Mouse (Mus musculus): Measurements from ENCODE around the gene Pycr1.

DNA sequence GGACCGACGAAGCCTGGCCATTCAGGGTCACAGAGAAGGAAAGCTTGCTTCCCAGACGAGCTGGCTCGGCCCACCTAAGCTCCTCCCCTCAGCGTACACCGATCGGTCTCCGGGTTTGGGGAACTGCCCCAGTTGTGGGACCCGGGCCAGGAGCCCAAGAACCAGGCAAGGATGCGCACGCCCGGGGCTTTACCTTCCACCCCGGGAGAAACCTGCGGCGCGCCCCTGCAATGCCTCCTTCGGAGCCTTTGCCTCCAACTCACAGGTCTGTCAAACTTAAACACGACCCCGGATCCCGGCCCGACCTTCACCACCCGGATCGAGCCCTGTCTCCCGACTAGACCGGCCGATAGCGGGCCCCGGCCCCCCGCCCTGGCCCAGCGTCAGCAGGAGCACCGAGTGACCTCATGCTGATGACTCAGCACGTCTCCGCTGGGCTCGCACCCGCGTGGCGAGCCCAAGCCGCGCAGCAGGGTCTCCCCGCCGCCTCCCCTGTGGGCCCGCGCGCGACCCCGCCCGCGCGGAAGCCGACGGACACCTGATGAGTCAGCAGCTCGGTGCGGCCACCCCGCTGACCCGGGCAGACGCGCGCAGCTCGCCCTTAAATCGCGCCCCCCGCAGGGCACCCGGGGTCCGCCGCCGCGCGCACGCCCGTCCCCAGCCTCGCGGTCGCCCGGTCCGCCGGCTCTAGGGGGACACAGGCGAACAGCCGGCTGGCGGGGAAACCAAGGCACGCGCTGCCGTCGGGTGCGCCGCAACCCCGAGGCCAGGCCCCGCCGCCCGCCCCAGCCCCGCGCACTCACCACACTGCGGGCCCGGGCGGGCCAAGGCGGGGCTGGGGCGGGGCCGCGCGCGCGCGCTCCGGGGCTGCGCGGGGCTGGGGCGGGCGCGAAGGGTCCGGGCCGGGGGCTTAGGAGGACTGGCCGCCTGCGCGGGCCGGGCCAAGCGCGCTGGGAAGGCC lies 10.7 kb downstream of the Pycr1 start:
- TF ChIP-seq CTCF (IDR thresholded peaks at IDR 0.05; ENCODE audit: low read depth, low read length): no peak
- 0 out of 2 replicates have a peak, but pooled peaks have one; percentile 40 for TF ChIP-seq POLR2A (IDR thresholded peaks at IDR 0.05; ENCODE audit: extremely low read depth, insufficient read depth, low read length)
